Mouse (Mus musculus): Measurements from ENCODE around the gene Hcrtr2.

DNA sequence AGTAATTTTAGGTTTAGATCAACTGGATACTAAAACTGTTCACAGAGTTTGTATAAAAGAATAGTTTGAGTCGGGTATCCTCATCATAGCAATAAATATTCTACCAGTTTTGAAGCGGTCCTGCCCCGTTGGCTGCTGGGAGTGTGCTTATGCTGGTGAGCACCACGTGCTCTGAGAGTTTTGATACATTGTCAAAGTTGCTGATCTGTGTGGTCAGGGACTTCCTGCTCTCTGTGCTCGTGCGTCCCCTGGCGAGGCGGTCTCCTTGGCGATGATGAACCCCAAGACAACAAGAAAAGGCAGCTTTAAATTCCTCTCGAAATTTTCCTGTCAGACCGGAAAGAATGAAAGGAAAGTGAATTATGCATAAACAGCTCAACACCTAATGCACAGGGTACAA is 93.3 kb downstream of the Hcrtr2 start:
- TF ChIP-seq CTCF (IDR thresholded peaks at IDR 0.05), result no peak
- TF ChIP-seq EP300 (IDR thresholded peaks at IDR 0.05), result no peak

Data from lung, postnatal 0 days (tissue).